Mouse (Mus musculus) embryonic facial prominence, embryonic 10.5 days (tissue): ENCODE data around the gene Rec114. TPM values are rescaled to one million over a fixed set of nuclear protein-coding genes. Genes with fewer than 3 reads are reported as not detected.

Source experiments
- DNase-seq: peaks from one replicate; pipeline ENCODE4 v3.0.0-alpha.2; 2017; ENCODE audit warnings: low spot score
- H3K27ac ChIP-seq: fragments of 300-500 bp; sonication (generic); replicated peaks from 2 replicates; pipeline ENCODE4 v1.5.1; 2016; ENCODE audit warnings: mild to moderate bottlenecking
- H3K27me3 ChIP-seq: fragments of 300-500 bp; sonication (generic); replicated peaks from 2 replicates; pipeline ENCODE4 v1.6.1; 2016; ENCODE audit warnings: low read depth, mild to moderate bottlenecking; ENCODE audit not compliant: poor library complexity, severe bottlenecking
- H3K36me3 ChIP-seq: fragments of 300-500 bp; sonication (generic); replicated peaks from 2 replicates; pipeline ENCODE4 v1.6.1; 2016; ENCODE audit warnings: mild to moderate bottlenecking, moderate library complexity
- H3K4me1 ChIP-seq: fragments of 300-500 bp; sonication (generic); 2 replicates; pipeline ENCODE4 v1.6.1; 2016
- H3K4me3 ChIP-seq: fragments of 300-500 bp; sonication (generic); 2 replicates; pipeline ENCODE4 v1.5.1; 2016; ENCODE audit warnings: mild to moderate bottlenecking, moderate library complexity
- H3K9me3 ChIP-seq: fragments of 300-500 bp; sonication (generic); 2 replicates; pipeline ENCODE4 v1.6.1; 2016; ENCODE audit warnings: mild to moderate bottlenecking
- WGBS: fragments of 180-500 bp; shearing (Covaris S2); methylation state at CpG from one replicate; pipeline ENCODE4 v1.1.7; 2016; 5-methylcytosine and 5-hydroxymethylcytosine counted together
- polyA plus RNA-seq: library from polyadenylated mRNA; unstranded; fragments of >200 nt; fragmentation: Nextera tagmentation; extraction: Ambion mirVana; gene quantifications from 2 replicates; pipeline ENCODE4 v1.2.1, GENCODE M21; 2016

Rec114 gene
- polyA plus RNA-seq, 1 experiment from 2014 or later: 1.9 TPM

DNA sequence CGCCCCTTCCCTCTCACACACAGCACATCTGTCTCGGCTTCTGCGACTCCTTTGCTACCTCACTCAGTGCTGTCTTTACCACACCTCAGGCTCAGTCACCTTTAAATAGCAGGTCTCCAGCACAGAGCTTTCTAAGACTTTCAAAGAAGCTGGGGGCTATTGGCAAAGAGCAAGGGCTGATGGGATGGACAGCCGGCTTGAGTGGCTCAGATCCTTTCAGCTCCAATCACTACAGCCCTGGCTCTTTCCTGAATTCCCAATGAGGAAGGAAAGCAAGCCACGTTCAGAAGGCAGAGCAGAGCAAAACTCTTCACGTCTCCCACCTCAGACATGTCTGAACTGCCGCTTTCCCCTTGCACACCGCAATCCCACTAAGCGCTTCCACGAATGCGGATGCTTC, 69.0 kb downstream of the Rec114 start:
- Histone ChIP-seq H3K9me3 (no peaks in the 10 kb centered on the region), H3K4me3 (no peak overlapping the region), H3K4me1 (peaks cover 4% of the 10 kb centered on the region; the same call in 1 of the 2 replicates), H3K27ac (no peak overlapping the region), H3K36me3 (no peaks in the 10 kb centered on the region), H3K27me3 (no peaks in the 10 kb centered on the region)
- 77% methylated on average over 11 of the region's 11 CpGs for WGBS
- no peak for DNase-seq

DNA sequence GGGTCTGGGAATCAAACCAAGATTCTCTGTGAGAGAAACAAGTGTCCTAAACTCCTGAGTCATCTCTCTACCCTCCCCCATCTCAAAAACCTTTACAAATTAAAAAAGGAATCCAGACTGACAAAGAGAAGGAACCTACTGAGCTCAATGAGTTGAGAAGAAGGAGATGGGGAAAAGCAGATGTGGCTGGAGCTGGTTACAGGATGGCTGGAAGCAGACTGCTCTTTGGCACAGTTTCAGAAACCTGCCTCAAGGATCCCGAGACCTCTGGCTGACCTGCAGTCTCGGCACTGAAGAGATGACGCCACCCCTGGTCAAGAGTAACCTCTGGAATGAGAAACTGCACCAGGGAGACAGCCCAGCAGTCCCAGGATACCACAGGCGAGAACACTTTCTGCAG, 71.3 kb downstream of the Rec114 start:
- Histone ChIP-seq H3K36me3 (no peaks in the 10 kb centered on the region), H3K4me1 (peaks cover 4% of the 10 kb centered on the region; the same call in 1 of the 2 replicates), H3K9me3 (no peaks in the 10 kb centered on the region), H3K4me3 (no peak overlapping the region), H3K27me3 (no peaks in the 10 kb centered on the region), H3K27ac (no peak overlapping the region)
- DNase-seq: no peak
- WGBS: 49% methylated on average over 4 of the region's 4 CpGs

DNA sequence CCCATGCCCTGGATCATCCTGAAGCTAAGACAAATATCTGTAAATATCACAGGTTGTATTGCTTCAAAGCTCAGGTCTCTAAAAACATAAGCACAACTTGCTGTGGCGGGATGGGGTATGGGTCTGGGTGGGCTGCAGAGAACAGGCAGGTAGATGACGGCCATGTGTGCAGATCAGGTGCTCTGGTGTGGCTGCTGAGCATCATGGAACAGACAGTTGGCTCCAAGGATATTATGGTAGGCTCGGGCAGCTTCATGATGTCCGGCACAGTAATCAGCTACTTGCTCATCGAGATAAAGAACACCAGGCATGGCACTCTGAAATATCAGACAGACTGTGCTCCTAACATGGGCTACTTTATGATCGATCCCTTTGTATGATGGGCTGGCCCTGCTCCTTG, 73.9 kb downstream of the Rec114 start:
- H3K27me3 ChIP-seq: no peaks in the 10 kb centered on the region

DNA sequence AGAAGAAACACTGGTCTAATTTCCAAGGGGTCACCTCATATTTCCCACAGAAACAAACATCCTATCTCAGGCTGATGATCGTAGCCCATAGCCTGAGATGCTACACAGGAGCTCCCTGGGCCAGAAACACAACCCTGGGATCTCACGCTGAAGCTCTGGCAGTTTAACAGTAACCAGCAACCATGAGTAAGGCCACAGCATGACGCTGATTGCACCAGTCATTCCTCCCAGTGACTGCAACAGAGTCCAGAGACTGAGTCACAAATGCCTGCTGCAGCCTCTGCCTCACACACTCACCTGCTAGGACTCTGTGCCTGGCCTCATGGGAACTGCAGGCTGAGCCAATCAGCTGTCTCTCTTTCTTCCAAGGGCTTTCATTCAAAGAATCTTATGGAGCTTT, 74.7 kb downstream of the Rec114 start:
- DNase-seq: no peak
- 68% methylated on average over 3 of the region's 3 CpGs for WGBS
- peaks cover 6% of the 10 kb centered on the region for H3K4me1 ChIP-seq
- no peaks in the 10 kb centered on the region for H3K27me3 ChIP-seq
- peaks cover 10% of the 10 kb centered on the region for H3K36me3 ChIP-seq
- H3K27ac ChIP-seq: no peak overlapping the region
- H3K9me3 ChIP-seq: no peaks in the 10 kb centered on the region
- H3K4me3 ChIP-seq: no peak overlapping the region

More for the DNA sequence above, 73.9 kb downstream of the Rec114 start:
- peaks cover 5% of the 10 kb centered on the region; the same call in 1 of the 2 replicates for H3K36me3 ChIP-seq
- no peak overlapping the region for H3K27ac ChIP-seq
- no peaks in the 10 kb centered on the region for H3K9me3 ChIP-seq
- no peak overlapping the region for H3K4me3 ChIP-seq
- WGBS: 88% methylated on average over 6 of the region's 6 CpGs
- peaks cover 9% of the 10 kb centered on the region for H3K4me1 ChIP-seq
- DNase-seq: no peak

DNA sequence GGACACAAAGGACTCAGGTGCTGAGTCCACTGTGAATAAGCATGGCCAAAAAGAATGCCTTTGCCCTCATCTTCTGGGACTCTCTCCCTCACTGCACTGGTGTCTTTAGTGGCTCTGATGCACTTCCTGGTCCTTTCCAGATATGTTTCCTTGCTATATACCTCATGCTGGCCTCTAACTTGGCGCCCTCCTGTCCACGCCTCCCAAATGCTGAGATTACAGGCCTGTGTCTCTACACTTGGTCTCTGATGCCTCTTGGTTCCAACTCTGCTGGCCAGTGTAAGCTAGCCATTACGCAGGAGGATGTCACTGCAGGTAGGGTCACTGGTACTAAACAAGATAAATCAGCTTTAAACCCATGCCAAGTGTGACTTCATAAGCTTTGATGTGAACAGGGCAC, 75.6 kb downstream of the Rec114 start:
- Histone ChIP-seq H3K27me3 (no peaks in the 10 kb centered on the region), H3K4me1 (peaks cover 5% of the 10 kb centered on the region), H3K4me3 (no peak overlapping the region), H3K27ac (no peak overlapping the region), H3K9me3 (no peaks in the 10 kb centered on the region), H3K36me3 (peaks cover 10% of the 10 kb centered on the region)
- 96% methylated on average over 3 of the region's 3 CpGs for WGBS
- DNase-seq: no peak

DNA sequence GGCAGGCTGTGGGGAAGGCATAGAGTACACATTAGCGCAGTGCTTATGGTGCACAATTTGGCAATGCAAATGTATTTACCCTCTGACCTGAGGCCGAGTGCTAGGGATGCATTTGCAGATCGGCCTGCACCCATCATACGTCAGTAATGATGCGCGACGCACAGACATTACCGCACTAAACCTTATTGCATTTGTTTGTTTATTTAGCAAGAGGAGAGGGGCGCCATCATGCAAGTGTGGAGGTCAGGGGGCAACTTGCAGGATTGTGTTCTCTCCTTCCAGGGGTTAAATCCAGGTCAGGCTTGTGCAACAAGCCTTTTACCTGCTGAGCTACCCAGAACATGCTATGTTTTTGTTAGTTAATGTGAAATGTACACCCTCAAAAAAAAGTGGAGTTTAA, 76.5 kb downstream of the Rec114 start:
- Histone ChIP-seq H3K4me1 (peaks cover 5% of the 10 kb centered on the region), H3K27me3 (no peaks in the 10 kb centered on the region), H3K9me3 (no peaks in the 10 kb centered on the region), H3K36me3 (peaks cover 16% of the 10 kb centered on the region), H3K4me3 (no peak overlapping the region), H3K27ac (no peak overlapping the region)
- DNase-seq: peak; percentile 40
- 37% methylated on average over 9 of the region's 9 CpGs for WGBS

DNA sequence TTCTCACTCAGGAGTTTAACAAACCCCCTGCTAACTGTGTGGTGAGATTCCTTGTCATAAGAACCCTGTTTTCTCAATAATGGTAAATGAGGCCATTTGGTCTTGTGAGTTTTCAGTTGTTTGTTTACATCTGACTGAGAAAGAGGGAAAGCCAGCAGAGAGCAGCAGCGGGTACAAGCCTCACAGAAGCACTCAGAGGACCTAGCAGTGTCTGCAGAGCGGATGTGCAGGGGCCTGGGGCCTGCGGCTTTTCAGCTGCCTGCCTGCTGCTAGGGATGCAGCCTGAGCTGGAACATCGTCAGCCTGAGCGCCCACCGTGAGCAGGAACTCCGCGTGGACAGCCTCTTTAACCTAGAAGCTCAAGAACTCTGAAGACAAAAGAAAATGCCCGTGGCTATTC, 77.6 kb downstream of the Rec114 start:
- H3K27me3 ChIP-seq: no peaks in the 10 kb centered on the region
- H3K4me3 ChIP-seq: no peak overlapping the region
- no peak overlapping the region; the same call in 1 of the 2 replicates for H3K27ac ChIP-seq
- no peak for DNase-seq
- peaks cover 23% of the 10 kb centered on the region for H3K36me3 ChIP-seq
- peaks cover 5% of the 10 kb centered on the region for H3K4me1 ChIP-seq
- no peaks in the 10 kb centered on the region for H3K9me3 ChIP-seq
- 46% methylated on average over 9 of the region's 9 CpGs for WGBS

DNA sequence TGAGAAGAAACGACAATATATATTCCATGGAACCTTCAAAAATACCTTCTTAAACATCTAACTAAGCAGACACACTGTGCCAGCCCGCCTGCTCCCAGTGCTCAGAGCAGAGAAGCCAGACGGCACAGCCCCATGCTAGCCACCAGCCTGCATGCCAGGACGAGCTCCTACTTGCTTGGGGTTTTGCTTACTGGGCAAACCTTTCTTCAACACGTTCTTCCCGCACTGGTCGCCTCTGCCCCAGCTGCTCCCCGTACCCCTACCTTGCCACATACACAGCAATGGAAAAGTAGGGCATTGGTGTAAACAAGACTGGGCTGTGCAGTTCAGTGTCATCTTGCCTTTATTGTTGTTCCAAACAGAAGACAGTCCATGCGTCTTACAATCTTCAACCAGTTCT, 78.3 kb downstream of the Rec114 start:
- Histone ChIP-seq H3K27me3 (no peaks in the 10 kb centered on the region), H3K27ac (no peak overlapping the region), H3K36me3 (peaks cover 23% of the 10 kb centered on the region), H3K4me1 (peaks cover 5% of the 10 kb centered on the region), H3K9me3 (no peaks in the 10 kb centered on the region), H3K4me3 (no peak overlapping the region)
- DNase-seq: no peak
- 82% methylated on average over 9 of the region's 9 CpGs for WGBS

DNA sequence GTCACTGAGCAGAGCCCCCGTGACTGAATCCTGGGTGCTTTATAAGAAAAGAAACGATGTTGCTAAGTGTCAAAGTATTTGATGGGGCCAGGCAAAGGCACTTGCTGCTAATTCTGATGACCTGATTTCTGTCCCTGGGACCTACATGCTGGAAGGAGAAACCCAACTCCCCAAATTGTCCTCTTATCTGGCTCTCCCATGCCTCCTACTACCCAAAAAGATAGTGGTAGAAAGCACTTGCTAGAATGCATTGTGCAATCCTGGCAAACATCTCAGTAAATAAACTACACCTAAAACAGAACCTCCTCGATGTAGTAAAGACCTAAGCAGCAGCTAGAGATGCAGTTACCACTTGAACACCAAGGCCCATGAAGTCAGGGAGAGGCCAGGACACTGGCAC, 81.0 kb downstream of the Rec114 start:
- 88% methylated on average over 3 of the region's 3 CpGs for WGBS
- Histone ChIP-seq H3K27me3 (no peaks in the 10 kb centered on the region), H3K4me1 (peaks cover 5% of the 10 kb centered on the region), H3K4me3 (no peak overlapping the region), H3K27ac (no peak overlapping the region), H3K36me3 (peaks cover 34% of the 10 kb centered on the region), H3K9me3 (no peaks in the 10 kb centered on the region)
- DNase-seq: no peak

DNA sequence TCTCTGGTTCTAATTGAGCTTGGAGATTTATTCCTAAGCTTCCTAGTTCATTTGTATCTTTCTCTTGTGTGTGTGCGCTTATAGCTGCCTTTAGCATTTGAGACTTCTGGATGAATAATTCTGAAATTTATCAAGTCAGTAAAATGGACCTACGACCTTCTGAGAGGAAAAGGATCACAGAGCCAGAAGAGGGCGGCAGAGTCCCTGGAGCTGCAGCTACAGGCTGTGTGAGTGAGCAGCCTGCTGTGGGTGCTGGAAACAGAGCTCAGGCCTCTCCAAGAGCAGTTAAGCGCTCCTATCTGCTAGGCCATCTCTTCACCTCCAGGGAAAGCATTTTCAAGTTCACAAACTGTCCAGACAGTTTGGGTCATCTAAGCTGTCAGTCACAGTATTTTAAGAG, 81.8 kb downstream of the Rec114 start:
- DNase-seq: no peak
- no peaks in the 10 kb centered on the region for H3K9me3 ChIP-seq
- no peaks in the 10 kb centered on the region for H3K27me3 ChIP-seq
- WGBS: 85% methylated on average over 4 of the region's 4 CpGs
- no peak overlapping the region for H3K27ac ChIP-seq
- H3K4me1 ChIP-seq: peaks cover under 1% of the 10 kb centered on the region
- H3K36me3 ChIP-seq: peaks cover 39% of the 10 kb centered on the region
- no peak overlapping the region for H3K4me3 ChIP-seq

DNA sequence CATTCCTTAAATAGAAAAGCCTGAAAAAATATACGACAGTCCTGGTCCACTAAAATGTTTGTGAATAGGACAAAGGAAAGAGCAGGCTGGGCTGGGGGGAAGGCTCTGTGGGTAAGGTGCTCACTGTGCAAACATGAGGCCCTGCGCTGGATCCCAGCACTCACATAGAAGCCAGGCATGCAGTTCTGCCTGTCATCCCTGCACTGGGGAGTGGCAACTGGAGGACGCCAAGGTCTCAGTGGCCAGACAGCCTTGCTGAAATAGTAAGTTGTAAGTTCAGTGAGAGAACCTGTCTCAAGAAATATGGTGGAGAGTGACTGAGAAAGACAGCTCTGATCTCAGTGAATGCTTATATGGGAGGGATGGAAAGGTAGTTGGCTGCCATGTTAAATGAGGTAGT, 83.1 kb downstream of the Rec114 start:
- Histone ChIP-seq H3K27ac (no peak overlapping the region), H3K27me3 (no peaks in the 10 kb centered on the region), H3K4me3 (no peak overlapping the region), H3K4me1 (no peaks in the 10 kb centered on the region), H3K9me3 (no peaks in the 10 kb centered on the region), H3K36me3 (peaks cover 46% of the 10 kb centered on the region)
- DNase-seq: no peak
- WGBS: 92% methylated on average over 3 of the region's 3 CpGs

DNA sequence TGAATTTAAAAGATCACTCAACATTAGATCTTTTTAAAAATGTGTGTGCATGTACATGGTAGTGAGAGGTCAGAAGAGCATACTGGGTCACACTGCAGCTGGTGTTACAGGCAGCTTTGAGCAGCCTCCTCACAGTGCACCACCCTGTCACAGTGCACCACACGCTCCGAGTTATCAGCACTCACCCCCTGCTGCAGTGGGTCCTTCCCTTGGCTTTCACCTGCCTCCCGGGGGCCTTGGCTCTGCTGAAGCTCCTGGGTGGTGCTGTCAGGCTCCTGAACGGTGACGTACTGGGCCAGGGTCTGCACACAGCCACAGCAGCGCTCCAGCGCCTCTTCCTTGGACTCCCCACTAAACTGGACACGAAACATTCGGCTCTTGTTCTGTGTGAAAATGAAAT, 83.8 kb downstream of the Rec114 start:
- Histone ChIP-seq H3K27me3 (no peaks in the 10 kb centered on the region), H3K9me3 (no peaks in the 10 kb centered on the region), H3K4me1 (no peaks in the 10 kb centered on the region), H3K27ac (peak overlapping the region; percentile 35; the same call in 1 of the 2 replicates), H3K4me3 (no peak overlapping the region), H3K36me3 (peaks cover 41% of the 10 kb centered on the region)
- 89% methylated on average over 9 of the region's 9 CpGs for WGBS
- DNase-seq: no peak

DNA sequence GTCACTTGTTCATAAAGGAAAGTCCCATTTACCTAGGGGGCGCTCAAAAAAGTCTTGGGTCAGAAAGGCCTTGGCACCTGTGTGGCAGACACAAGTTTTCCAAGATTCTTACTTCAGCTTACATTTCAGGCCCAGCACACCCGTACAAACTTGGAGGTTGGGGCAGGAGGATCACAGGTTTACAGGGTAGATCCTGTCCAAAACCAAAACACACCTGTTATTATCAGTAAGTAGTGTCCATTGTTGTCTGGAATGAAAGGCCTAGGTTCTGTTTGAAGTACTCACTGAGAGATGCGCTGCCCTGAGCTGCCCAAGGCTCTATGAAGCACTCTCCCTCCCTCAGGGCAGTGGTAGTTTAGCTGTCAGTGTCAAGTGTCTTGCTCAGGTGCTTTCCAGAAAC, 84.4 kb downstream of the Rec114 start:
- Histone ChIP-seq H3K4me1 (no peaks in the 10 kb centered on the region), H3K27me3 (no peaks in the 10 kb centered on the region), H3K27ac (no peak overlapping the region; the same call in 1 of the 2 replicates), H3K9me3 (no peaks in the 10 kb centered on the region), H3K36me3 (peaks cover 36% of the 10 kb centered on the region), H3K4me3 (no peak overlapping the region)
- DNase-seq: no peak
- WGBS: 83% methylated on average over 3 of the region's 3 CpGs
